Mouse (Mus musculus): ENCODE results near the gene Fzr1.

The Fzr1 gene

GRCm38 (mm10) chr10:81377793-81378552 lies at the start of gene Fzr1:
Gene Fzr1, minus strand, starts transcription at chr10:81378516.
- CTCF ChIA-PET, result interaction anchor here (0.7 kb wide), 1 partner anchor 26 kb away, joined by 3 read pairs; no protein-coding TSS in a partner anchor

- CTCF ChIA-PET, result interaction anchor here (0.7 kb wide), 1 partner anchor 695 kb away, joined by 4 read pairs; no protein-coding TSS in a partner anchor
These were observed 49.6 kb upstream of the Fzr1 start for GRCm38 (mm10) chr10:81427804-81428506.

- CTCF ChIA-PET, result interaction anchor here (0.6 to 0.7 kb wide), 3 partner anchors 128 to 694 kb away, joined by 4 to 5 read pairs (median 4); no protein-coding TSS in a partner anchor
These were observed 49.0 kb upstream of the Fzr1 start for GRCm38 (mm10) chr10:81427327-81427726.

- CTCF ChIA-PET, result interaction anchor here (0.6 kb wide), 2 partner anchors 128 to 141 kb away, joined by 4 to 5 read pairs; no protein-coding TSS in a partner anchor
These were observed 48.6 kb upstream of the Fzr1 start for GRCm38 (mm10) chr10:81426897-81427296.

- CTCF ChIA-PET, result interaction anchor here (0.7 kb wide), 2 partner anchors 9 to 130 kb away, joined by 3 to 9 read pairs; no protein-coding TSS in a partner anchor
These were observed 47.9 kb upstream of the Fzr1 start for GRCm38 (mm10) chr10:81426081-81426671.

- CTCF ChIA-PET, result interaction anchor here (0.7 kb wide), 1 partner anchor 29 kb away, joined by 5 read pairs; no protein-coding TSS in a partner anchor
These were observed 47.0 kb upstream of the Fzr1 start for GRCm38 (mm10) chr10:81425236-81425850.

- CTCF ChIA-PET, result interaction anchor here (0.6 kb wide), 1 partner anchor 127 kb away, joined by 3 read pairs; no protein-coding TSS in a partner anchor
These were observed 46.1 kb upstream of the Fzr1 start for GRCm38 (mm10) chr10:81424246-81425051.

GRCm38 (mm10) chr10:81423476-81424245 lies 45.3 kb upstream of the Fzr1 start:
- CTCF ChIA-PET, result no interaction called here

- CTCF ChIA-PET, result no interaction called here
These were observed 44.4 kb upstream of the Fzr1 start for GRCm38 (mm10) chr10:81422661-81423217.

GRCm38 (mm10) chr10:81422191-81422590 lies 43.9 kb upstream of the Fzr1 start:
- CTCF ChIA-PET, result interaction anchor here (0.5 kb wide), 1 partner anchor 13 kb away, joined by 3 read pairs; no protein-coding TSS in a partner anchor

- CTCF ChIA-PET, result interaction anchor here (0.5 kb wide), 1 partner anchor 12 kb away, joined by 3 read pairs; no protein-coding TSS in a partner anchor
These were observed 43.4 kb upstream of the Fzr1 start for GRCm38 (mm10) chr10:81421797-81422100.

GRCm38 (mm10) chr10:81421041-81421796 lies 42.9 kb upstream of the Fzr1 start:
- CTCF ChIA-PET, result no interaction called here

- CTCF ChIA-PET, result no interaction called here
These were observed 42.0 kb upstream of the Fzr1 start for GRCm38 (mm10) chr10:81420191-81420767.

GRCm38 (mm10) chr10:81419111-81419928 lies 41.0 kb upstream of the Fzr1 start:
- CTCF ChIA-PET, result interaction anchor here (0.6 to 0.7 kb wide), 2 partner anchors 22 to 90 kb away, joined by 3 to 11 read pairs; no protein-coding TSS in a partner anchor

- CTCF ChIA-PET, result interaction anchor here (0.7 kb wide), 1 partner anchor 91 kb away, joined by 3 read pairs; no protein-coding TSS in a partner anchor
These were observed 40.1 kb upstream of the Fzr1 start for GRCm38 (mm10) chr10:81418216-81419070.
